Mouse (Mus musculus): Measurements from ENCODE around the gene Art4.

Art4 gene

GRCm38 (mm10) chr6:136827116-136827515, 30.4 kb downstream of the Art4 start:
- no peak for DNase-seq (ENCODE audit: low spot score in 2 of 2)

- DNase-seq (ENCODE audit: low spot score in 2 of 2), result no peak
These were observed 32.5 kb downstream of the Art4 start for GRCm38 (mm10) chr6:136824987-136825386.

GRCm38 (mm10) chr6:136821086-136821485, 36.4 kb downstream of the Art4 start:
- no peak for DNase-seq (ENCODE audit: low spot score in 2 of 2)

GRCm38 (mm10) chr6:136820381-136820780, 37.2 kb downstream of the Art4 start:
- DNase-seq (ENCODE audit: low spot score in 2 of 2), result no peak

- peak; percentile 91 to 94 for DNase-seq (ENCODE audit: low spot score in 2 of 2)
These were observed 40.0 kb downstream of the Art4 start for GRCm38 (mm10) chr6:136817549-136817948.

- DNase-seq (ENCODE audit: low spot score in 2 of 2), result no peak
These were observed 40.7 kb downstream of the Art4 start for GRCm38 (mm10) chr6:136816826-136817225.

- DNase-seq (ENCODE audit: low spot score in 2 of 2), result no peak
These were observed 42.2 kb downstream of the Art4 start for GRCm38 (mm10) chr6:136815381-136815780.

GRCm38 (mm10) chr6:136813117-136813516, 44.4 kb downstream of the Art4 start:
- DNase-seq (ENCODE audit: low spot score in 2 of 2), result no peak

GRCm38 (mm10) chr6:136811196-136811595, 46.3 kb downstream of the Art4 start:
- no peak for DNase-seq (ENCODE audit: low spot score in 2 of 2)

- DNase-seq (ENCODE audit: low spot score in 2 of 2), result no peak
These were observed 47.9 kb downstream of the Art4 start for GRCm38 (mm10) chr6:136809673-136810072.

- DNase-seq (ENCODE audit: low spot score in 2 of 2), result no peak
These were observed 48.5 kb downstream of the Art4 start for GRCm38 (mm10) chr6:136809077-136809476.

- peak; percentile 54 to 65 for DNase-seq (ENCODE audit: low spot score in 2 of 2)
These were observed 48.9 kb downstream of the Art4 start for GRCm38 (mm10) chr6:136808631-136809046.

GRCm38 (mm10) chr6:136808014-136808417, 49.5 kb downstream of the Art4 start, which contains the start of gene H2afj:
Gene H2afj (plus strand): TSS chr6:136808244.
- DNase-seq (ENCODE audit: low spot score in 2 of 2), result peak; percentile 98 to 99

GRCm38 (mm10) chr6:136807395-136808013, 50.0 kb downstream of the Art4 start:
- no peak for DNase-seq (ENCODE audit: low spot score in 2 of 2)

GRCm38 (mm10) chr6:136806819-136807218, 50.7 kb downstream of the Art4 start:
- no peak for DNase-seq (ENCODE audit: low spot score in 2 of 2)

- DNase-seq (ENCODE audit: low spot score in 2 of 2), result no peak
These were observed 52.1 kb downstream of the Art4 start for GRCm38 (mm10) chr6:136805409-136805775.

- no peak for DNase-seq (ENCODE audit: low spot score in 2 of 2)
These were observed 52.7 kb downstream of the Art4 start for GRCm38 (mm10) chr6:136804705-136805408.

GRCm38 (mm10) chr6:136803739-136804633, 53.5 kb downstream of the Art4 start, which contains the start of gene Hist4h4:
Gene Hist4h4 (minus strand): TSS chr6:136804415.
- peak; percentile 97 to 98 for DNase-seq (ENCODE audit: low spot score in 2 of 2)

GRCm38 (mm10) chr6:136803093-136803738, 54.3 kb downstream of the Art4 start:
- no peak for DNase-seq (ENCODE audit: low spot score in 2 of 2)

- DNase-seq (ENCODE audit: low spot score in 2 of 2), result no peak
These were observed 56.3 kb downstream of the Art4 start for GRCm38 (mm10) chr6:136801274-136801673.

- no peak for DNase-seq (ENCODE audit: low spot score in 2 of 2)
These were observed 56.8 kb downstream of the Art4 start for GRCm38 (mm10) chr6:136800710-136801109.

Data from right cerebral cortex, postnatal 10 days (tissue).